Mouse (Mus musculus): ENCODE results near the gene 4930562C15Rik.
A peak's percentile ranks its signal among the peaks of the same experiment; 100 is the strongest.
"Not testable (repeated sequence)": the region's sequence is repeated elsewhere in the genome, so short reads cannot be mapped to it uniquely, and the experiment has no call there.

Gene 4930562C15Rik

GRCm38 (mm10) chr16:4835191-4835590 lies at the start of gene 4930562C15Rik:
TSS of gene 4930562C15Rik (plus strand) at chr16:4835416.
- DNase-seq (ENCODE audit: low spot score in 2 of 2), result no peak

- DNase-seq (ENCODE audit: low spot score in 2 of 2), result no peak
Measured at GRCm38 (mm10) chr16:4785706-4786105, 49.5 kb upstream of the 4930562C15Rik start.

- no peak for DNase-seq (ENCODE audit: low spot score in 2 of 2)
Measured at GRCm38 (mm10) chr16:4788176-4788575, 47.0 kb upstream of the 4930562C15Rik start.

GRCm38 (mm10) chr16:4789311-4789768 lies 45.9 kb upstream of the 4930562C15Rik start:
- DNase-seq (ENCODE audit: low spot score in 2 of 2), result peak in 1 of 2 experiments; percentile 13

GRCm38 (mm10) chr16:4789810-4790559 lies 45.2 kb upstream of the 4930562C15Rik start, which contains the start of gene Cdip1:
TSS of gene Cdip1 (minus strand) at chr16:4790292.
- peak; percentile 92 to 94 for DNase-seq (ENCODE audit: low spot score in 2 of 2)

- DNase-seq (ENCODE audit: low spot score in 2 of 2), result no peak
Measured at GRCm38 (mm10) chr16:4791332-4791731, 43.9 kb upstream of the 4930562C15Rik start.

- DNase-seq (ENCODE audit: low spot score in 2 of 2), result no peak
Measured at GRCm38 (mm10) chr16:4796631-4797030, 38.6 kb upstream of the 4930562C15Rik start.

GRCm38 (mm10) chr16:4818349-4818748 lies 16.9 kb upstream of the 4930562C15Rik start:
- no peak for DNase-seq (ENCODE audit: low spot score in 2 of 2)

- DNase-seq (ENCODE audit: low spot score in 2 of 2), result not testable (repeated sequence)
Measured at GRCm38 (mm10) chr16:4824466-4824865, 10.8 kb upstream of the 4930562C15Rik start.

GRCm38 (mm10) chr16:4827639-4828038 lies 7.6 kb upstream of the 4930562C15Rik start:
- no peak for DNase-seq (ENCODE audit: low spot score in 2 of 2)

- DNase-seq (ENCODE audit: low spot score in 2 of 2), result no peak
Measured at GRCm38 (mm10) chr16:4829271-4829900, 5.8 kb upstream of the 4930562C15Rik start.

GRCm38 (mm10) chr16:4831650-4832419 lies 3.4 kb upstream of the 4930562C15Rik start:
- DNase-seq (ENCODE audit: low spot score in 2 of 2), result no peak

GRCm38 (mm10) chr16:4833858-4834257 lies 1.4 kb upstream of the 4930562C15Rik start:
- no peak for DNase-seq (ENCODE audit: low spot score in 2 of 2)

- DNase-seq (ENCODE audit: low spot score in 2 of 2), result no peak
Measured at GRCm38 (mm10) chr16:4837631-4838030, 2.4 kb downstream of the 4930562C15Rik start.

GRCm38 (mm10) chr16:4839552-4839951 lies 4.3 kb downstream of the 4930562C15Rik start:
- no peak for DNase-seq (ENCODE audit: low spot score in 2 of 2)

- no peak for DNase-seq (ENCODE audit: low spot score in 2 of 2)
Measured at GRCm38 (mm10) chr16:4840231-4840630, 5.0 kb downstream of the 4930562C15Rik start.

GRCm38 (mm10) chr16:4847041-4847440 lies 11.8 kb downstream of the 4930562C15Rik start:
- DNase-seq (ENCODE audit: low spot score in 2 of 2), result no peak

GRCm38 (mm10) chr16:4848090-4848489 lies 12.9 kb downstream of the 4930562C15Rik start:
- no peak for DNase-seq (ENCODE audit: low spot score in 2 of 2)

GRCm38 (mm10) chr16:4850361-4850760 lies 15.1 kb downstream of the 4930562C15Rik start:
- peak in 1 of 2 experiments; percentile 21 for DNase-seq (ENCODE audit: low spot score in 2 of 2)

GRCm38 (mm10) chr16:4850938-4851628 lies 15.9 kb downstream of the 4930562C15Rik start:
- DNase-seq (ENCODE audit: low spot score in 2 of 2), result no peak

- no peak for DNase-seq (ENCODE audit: low spot score in 2 of 2)
Measured at GRCm38 (mm10) chr16:4855046-4855650, 19.9 kb downstream of the 4930562C15Rik start.

Measured in urinary bladder, postnatal 36 days (tissue).